Mouse (Mus musculus): ENCODE results near the gene Ica1. TPM values are rescaled to one million over a fixed set of nuclear protein-coding genes. Genes with fewer than 3 reads are reported as not detected.

The Ica1 gene
- polyA plus RNA-seq, 1 experiment from 2014 or later: 5.3 TPM

DNA sequence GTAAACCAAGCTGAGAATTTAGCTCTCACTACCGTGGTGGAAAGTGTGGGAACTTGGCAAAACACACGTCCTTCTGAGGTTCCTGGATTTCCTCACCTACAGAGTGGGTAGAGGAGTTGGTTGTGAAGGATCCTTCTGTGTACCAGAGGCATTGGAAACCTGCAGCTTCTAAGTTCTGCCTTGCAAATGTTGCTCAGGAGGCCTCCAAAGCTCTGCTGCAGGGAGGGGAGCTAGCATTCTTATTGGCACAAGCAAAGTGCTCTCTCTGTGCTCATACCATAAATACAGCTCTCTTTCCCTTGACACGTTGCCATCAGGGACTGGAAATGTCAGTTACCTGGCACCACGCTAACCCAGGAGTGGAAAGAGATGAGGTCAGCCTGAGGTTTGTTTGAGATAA, 139.4 kb downstream of the Ica1 start:
- Histone ChIP-seq H3K27ac (replicated peaks) (no peak overlapping the region), H3K4me3 (replicated peaks) (no peak overlapping the region), H3K36me3 (replicated peaks) (no peaks in the 10 kb centered on the region), H3K4me1 (replicated peaks) (no peaks in the 10 kb centered on the region), H3K9ac (no peak overlapping the region), H3K9me3 (replicated peaks) (no peaks in the 10 kb centered on the region), H3K4me2 (no peak overlapping the region), H3K27me3 (no peaks in the 10 kb centered on the region)
- no peak for ATAC-seq (ENCODE audit: insufficient read depth)
- WGBS (ENCODE audit: insufficient replicate concordance): 51% methylated on average over 4 of the region's 4 CpGs

DNA sequence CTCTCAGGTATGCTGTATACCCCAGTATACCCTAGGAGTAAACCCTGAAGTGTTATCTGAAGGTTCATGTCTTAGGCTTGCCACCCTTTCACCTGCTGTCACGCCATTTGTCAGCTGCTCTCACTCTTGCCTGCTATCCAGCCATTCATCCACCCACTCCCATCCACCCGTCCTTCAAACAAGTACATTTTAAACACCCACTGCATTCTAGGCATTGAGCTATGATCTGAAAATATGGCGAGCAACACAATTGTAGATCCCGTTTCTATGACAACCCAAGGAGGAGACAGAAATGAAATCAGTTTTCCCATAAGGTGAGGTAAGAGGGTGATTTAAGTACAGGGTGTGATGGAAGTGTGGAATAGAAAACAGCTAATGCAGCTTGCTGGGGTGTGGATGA, 140.2 kb downstream of the Ica1 start:
- no peak overlapping the region for H3K4me3 ChIP-seq (replicated peaks)
- H3K9me3 ChIP-seq (replicated peaks): no peaks in the 10 kb centered on the region
- no peak overlapping the region for H3K9ac ChIP-seq
- no peak overlapping the region for H3K4me2 ChIP-seq
- H3K36me3 ChIP-seq (replicated peaks): no peaks in the 10 kb centered on the region
- H3K27ac ChIP-seq (replicated peaks): no peak overlapping the region
- ATAC-seq (ENCODE audit: insufficient read depth): no peak
- WGBS (ENCODE audit: insufficient replicate concordance): 63% methylated on average over 4 of the region's 4 CpGs
- no peaks in the 10 kb centered on the region for H3K27me3 ChIP-seq
- H3K4me1 ChIP-seq (replicated peaks): no peaks in the 10 kb centered on the region

DNA sequence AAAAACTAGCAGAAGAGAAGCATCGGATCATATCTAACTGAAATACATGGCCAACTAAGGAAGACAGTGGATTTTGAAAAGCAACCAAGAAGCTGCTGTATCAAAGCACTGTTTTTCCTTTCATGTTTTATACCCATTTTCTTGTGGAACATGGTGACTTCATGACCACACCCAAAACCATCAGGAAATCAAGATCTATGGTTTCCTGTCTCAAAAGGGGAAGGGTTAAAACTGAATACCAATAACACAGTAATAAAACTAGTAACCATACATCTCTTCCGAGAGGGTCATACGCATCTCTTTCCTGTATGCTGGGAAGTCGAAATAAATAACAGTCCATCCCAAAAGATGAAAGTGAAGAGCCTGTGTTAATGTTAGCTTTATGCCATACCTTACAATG, 145.6 kb downstream of the Ica1 start:
- Histone ChIP-seq H3K9ac (no peak overlapping the region), H3K4me3 (replicated peaks) (no peak overlapping the region), H3K4me2 (no peak overlapping the region), H3K27me3 (no peaks in the 10 kb centered on the region), H3K9me3 (replicated peaks) (no peaks in the 10 kb centered on the region), H3K4me1 (replicated peaks) (peaks cover 6% of the 10 kb centered on the region; the same call in 1 of the 2 replicates), H3K27ac (replicated peaks) (no peak overlapping the region), H3K36me3 (replicated peaks) (no peaks in the 10 kb centered on the region)
- no peak for ATAC-seq (ENCODE audit: insufficient read depth)
- WGBS (ENCODE audit: insufficient replicate concordance): 55% methylated on average over 4 of the region's 4 CpGs

DNA sequence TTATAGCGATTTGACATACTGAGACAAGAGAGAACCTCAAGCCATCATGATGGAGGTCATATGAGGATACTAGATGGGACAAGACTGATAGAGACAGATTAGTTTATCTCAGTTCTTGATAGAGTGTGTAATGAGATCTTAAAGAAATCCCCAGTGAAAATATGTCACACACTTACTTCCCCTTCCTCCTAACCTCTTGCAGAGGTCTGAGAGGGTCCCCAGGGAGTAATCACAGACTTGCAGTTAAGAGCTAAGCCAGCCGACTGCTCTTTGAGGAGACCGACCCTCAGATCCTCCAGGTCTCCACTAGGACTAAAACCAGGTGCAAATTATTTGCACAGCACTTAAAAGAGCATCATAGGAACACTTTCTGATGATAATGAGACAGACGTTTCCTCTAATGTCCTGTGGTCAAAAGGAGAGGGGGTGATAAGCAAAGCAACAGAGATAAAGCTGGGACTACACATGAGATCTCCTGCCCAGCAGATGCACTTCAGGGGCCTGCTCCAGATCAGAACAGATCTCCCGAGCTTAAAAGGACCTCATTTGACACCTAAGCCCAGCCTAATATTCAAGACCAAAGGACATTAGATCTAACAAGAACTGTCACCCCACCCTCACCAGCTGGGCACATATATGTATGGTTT, 146.2 kb downstream of the Ica1 start:
- ATAC-seq (ENCODE audit: insufficient read depth): no peak
- Histone ChIP-seq H3K36me3 (replicated peaks) (no peaks in the 10 kb centered on the region), H3K4me3 (replicated peaks) (no peak overlapping the region), H3K27me3 (no peaks in the 10 kb centered on the region), H3K4me2 (no peak overlapping the region), H3K9me3 (replicated peaks) (no peaks in the 10 kb centered on the region), H3K9ac (no peak overlapping the region), H3K27ac (replicated peaks) (no peak overlapping the region), H3K4me1 (replicated peaks) (peaks cover 6% of the 10 kb centered on the region; the same call in 1 of the 2 replicates)
- 25% methylated on average over 5 of the region's 5 CpGs for WGBS (ENCODE audit: insufficient replicate concordance)

DNA sequence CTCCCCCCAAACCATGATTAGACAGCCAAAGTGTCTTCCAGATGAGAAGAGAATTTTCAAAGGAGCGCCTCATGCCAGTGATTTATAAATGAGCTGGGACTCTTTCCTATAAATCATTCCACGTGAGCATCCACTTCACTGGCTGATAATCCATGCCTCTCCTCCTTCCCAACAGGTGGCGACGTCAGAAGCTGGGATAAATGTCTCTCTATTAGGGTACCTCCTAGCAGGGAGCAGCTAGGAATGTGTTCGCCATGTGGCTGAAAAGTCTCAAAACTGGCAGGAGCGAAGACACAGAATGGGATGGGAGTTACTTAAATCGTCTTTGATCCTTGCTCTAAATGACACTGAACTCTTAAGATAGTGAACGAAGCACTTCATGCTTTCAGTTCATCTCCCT, 146.9 kb downstream of the Ica1 start:
- no peak overlapping the region for H3K4me3 ChIP-seq (replicated peaks)
- WGBS (ENCODE audit: insufficient replicate concordance): 75% methylated on average over 8 of the region's 8 CpGs
- H3K4me1 ChIP-seq (replicated peaks): peaks cover 6% of the 10 kb centered on the region; the same call in 1 of the 2 replicates
- no peak for ATAC-seq (ENCODE audit: insufficient read depth)
- no peaks in the 10 kb centered on the region for H3K27me3 ChIP-seq
- H3K9ac ChIP-seq: no peak overlapping the region
- no peaks in the 10 kb centered on the region for H3K9me3 ChIP-seq (replicated peaks)
- H3K4me2 ChIP-seq: no peak overlapping the region
- H3K27ac ChIP-seq (replicated peaks): no peak overlapping the region
- no peaks in the 10 kb centered on the region for H3K36me3 ChIP-seq (replicated peaks)

DNA sequence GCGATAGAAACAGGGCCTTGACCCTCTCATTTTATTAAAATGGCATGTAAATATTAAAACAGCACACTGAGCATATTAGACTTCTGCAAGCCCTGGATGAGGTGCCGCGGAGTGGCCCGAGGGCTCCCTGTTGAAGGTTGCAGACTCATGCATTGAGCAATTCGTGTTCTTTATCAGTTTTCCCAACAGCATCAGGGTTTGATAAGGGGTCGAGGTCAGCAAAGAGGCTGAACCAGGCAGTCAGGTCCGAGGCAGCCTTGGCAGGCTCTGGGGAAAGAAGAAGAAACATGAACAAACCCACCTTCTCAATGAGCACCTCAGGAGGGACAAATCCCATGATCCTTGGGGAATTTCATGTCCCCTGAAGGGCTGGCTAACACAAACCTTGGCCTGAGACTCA, 147.8 kb downstream of the Ica1 start:
- Histone ChIP-seq H3K4me3 (replicated peaks) (no peak overlapping the region), H3K9me3 (replicated peaks) (no peaks in the 10 kb centered on the region), H3K27ac (replicated peaks) (no peak overlapping the region), H3K36me3 (replicated peaks) (no peaks in the 10 kb centered on the region), H3K9ac (no peak overlapping the region), H3K4me2 (no peak overlapping the region), H3K4me1 (replicated peaks) (peaks cover 6% of the 10 kb centered on the region; the same call in 1 of the 2 replicates), H3K27me3 (no peaks in the 10 kb centered on the region)
- ATAC-seq (ENCODE audit: insufficient read depth): no peak
- WGBS (ENCODE audit: insufficient replicate concordance): 33% methylated on average over 7 of the region's 7 CpGs

DNA sequence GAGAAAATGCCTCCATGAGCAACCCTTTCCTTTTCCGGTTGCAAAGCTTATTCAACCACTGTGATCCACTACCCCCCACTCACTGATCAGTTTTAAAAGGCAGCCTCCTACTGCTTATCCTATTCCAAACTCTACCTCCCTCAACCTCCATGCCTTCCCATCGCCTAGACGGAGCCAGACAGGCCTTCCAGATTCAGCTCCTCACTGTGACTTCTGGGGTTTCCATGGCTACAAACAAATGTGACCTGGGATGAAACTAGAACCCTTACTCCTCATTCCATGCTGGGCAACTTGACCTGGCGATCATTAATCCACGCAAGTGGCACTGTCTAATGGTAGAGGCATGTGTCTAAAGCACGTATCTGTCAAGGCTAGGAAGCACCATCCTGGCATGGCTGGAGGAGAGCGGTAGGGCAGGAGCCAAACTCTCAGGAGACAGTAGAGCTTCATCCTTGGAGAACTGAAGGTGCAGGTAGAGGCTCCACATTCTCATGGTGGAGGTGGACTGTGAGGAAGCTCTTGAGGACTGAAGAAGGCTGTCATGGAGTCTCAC, 149.5 kb downstream of the Ica1 start:
- WGBS (ENCODE audit: insufficient replicate concordance): 72% methylated on average over 7 of the region's 7 CpGs
- H3K4me1 ChIP-seq (replicated peaks): peaks cover 6% of the 10 kb centered on the region; the same call in 1 of the 2 replicates
- H3K36me3 ChIP-seq (replicated peaks): no peaks in the 10 kb centered on the region
- H3K27me3 ChIP-seq: no peaks in the 10 kb centered on the region
- no peak overlapping the region for H3K9ac ChIP-seq
- H3K27ac ChIP-seq (replicated peaks): no peak overlapping the region
- H3K4me2 ChIP-seq: no peak overlapping the region
- H3K4me3 ChIP-seq (replicated peaks): no peak overlapping the region
- ATAC-seq (ENCODE audit: insufficient read depth): no peak
- no peaks in the 10 kb centered on the region for H3K9me3 ChIP-seq (replicated peaks)

DNA sequence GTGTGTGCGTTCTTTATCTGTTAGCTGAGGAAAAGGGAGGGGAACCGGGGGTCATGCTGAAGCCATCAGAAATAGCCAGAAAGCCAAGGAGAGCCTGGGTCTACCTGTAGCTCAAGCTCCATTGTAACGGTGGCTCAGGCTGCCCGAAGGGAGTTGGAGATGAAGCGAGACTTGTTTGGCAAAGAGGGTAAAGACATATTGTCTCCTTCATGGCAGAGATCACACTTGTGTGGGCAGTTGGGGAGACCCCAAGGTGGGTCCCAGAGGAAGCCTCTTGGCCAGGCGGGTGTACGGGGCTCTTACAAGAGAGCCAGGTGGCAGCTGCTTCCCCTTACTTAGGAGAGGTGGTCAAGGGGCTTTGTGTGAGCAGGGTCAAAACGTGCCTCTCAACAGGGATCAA, 150.1 kb downstream of the Ica1 start:
- no peak for ATAC-seq (ENCODE audit: insufficient read depth)
- Histone ChIP-seq H3K4me1 (replicated peaks) (peaks cover 6% of the 10 kb centered on the region; the same call in 1 of the 2 replicates), H3K9ac (no peak overlapping the region), H3K4me2 (no peak overlapping the region), H3K36me3 (replicated peaks) (no peaks in the 10 kb centered on the region), H3K27me3 (no peaks in the 10 kb centered on the region), H3K4me3 (replicated peaks) (no peak overlapping the region), H3K27ac (replicated peaks) (no peak overlapping the region), H3K9me3 (replicated peaks) (no peaks in the 10 kb centered on the region)
- 67% methylated on average over 8 of the region's 8 CpGs for WGBS (ENCODE audit: insufficient replicate concordance)

DNA sequence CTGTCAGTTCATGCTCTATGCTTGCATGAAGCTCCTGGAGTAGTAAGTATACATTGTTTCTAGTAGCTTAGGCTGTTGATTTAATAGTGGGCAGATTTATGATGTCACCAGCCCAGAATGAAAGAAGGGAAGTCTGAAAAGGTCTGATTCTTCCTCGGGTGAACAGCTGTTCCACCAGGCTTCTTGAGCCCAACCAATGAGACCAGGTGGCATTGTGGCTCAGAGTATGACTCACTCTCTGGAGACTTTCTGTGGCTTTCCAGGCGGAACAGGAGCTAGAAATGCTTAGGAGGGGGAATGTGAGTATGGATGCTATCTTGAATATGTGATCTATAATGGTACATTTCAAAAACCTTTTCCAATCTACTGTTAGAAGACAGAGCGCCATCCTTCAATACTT, 155.2 kb downstream of the Ica1 start:
- Histone ChIP-seq H3K36me3 (replicated peaks) (no peaks in the 10 kb centered on the region), H3K4me1 (replicated peaks) (no peaks in the 10 kb centered on the region), H3K4me2 (no peak overlapping the region), H3K4me3 (replicated peaks) (no peak overlapping the region), H3K9me3 (replicated peaks) (no peaks in the 10 kb centered on the region), H3K27ac (replicated peaks) (no peak overlapping the region), H3K27me3 (no peaks in the 10 kb centered on the region), H3K9ac (no peak overlapping the region)
- 50% methylated on average over 3 of the region's 3 CpGs for WGBS (ENCODE audit: insufficient replicate concordance)
- no peak for ATAC-seq (ENCODE audit: insufficient read depth)

DNA sequence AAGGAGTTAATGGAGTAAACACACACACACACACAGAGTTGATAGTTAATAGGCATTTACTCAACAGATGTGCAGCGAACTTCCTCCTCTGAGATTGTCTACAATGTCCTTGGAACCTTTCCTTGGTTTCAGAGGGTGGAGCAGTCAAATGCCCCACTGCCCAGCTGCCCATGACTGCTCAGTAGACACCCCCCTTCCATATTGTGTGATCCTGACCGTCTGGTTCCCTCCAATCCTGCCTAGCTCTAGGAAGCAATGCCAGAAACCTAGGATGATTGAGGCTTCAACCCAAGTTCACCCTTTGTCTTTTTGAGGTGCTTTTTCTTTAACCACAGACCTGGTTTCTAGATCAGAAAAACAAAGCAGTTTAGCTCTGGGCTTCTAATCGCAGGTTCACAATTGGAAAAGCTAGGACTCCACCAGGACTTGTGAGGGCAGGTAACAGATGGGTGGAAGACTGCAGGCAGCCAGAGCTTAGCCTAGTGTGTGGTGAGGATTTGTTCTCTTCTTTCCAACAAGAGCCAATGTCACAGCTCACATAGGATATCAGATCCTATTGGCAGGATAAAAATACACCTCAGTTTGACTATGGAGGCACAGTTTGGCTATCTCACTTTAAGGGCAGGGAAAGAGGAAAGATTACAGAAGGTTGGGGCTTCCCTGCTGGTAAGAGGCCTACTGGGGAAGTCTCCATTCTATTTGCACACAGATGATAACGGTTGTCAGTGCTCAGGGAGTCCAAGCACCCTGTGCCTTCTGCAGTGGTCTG, 158.5 kb downstream of the Ica1 start:
- no peaks in the 10 kb centered on the region for H3K4me1 ChIP-seq (replicated peaks)
- no peak for ATAC-seq (ENCODE audit: insufficient read depth)
- H3K4me3 ChIP-seq (replicated peaks): no peak overlapping the region
- 44% methylated on average over 4 of the region's 4 CpGs for WGBS (ENCODE audit: insufficient replicate concordance)
- no peak overlapping the region for H3K9ac ChIP-seq
- no peak overlapping the region for H3K4me2 ChIP-seq
- no peak overlapping the region for H3K27ac ChIP-seq (replicated peaks)
- H3K36me3 ChIP-seq (replicated peaks): no peaks in the 10 kb centered on the region
- H3K27me3 ChIP-seq: no peaks in the 10 kb centered on the region
- H3K9me3 ChIP-seq (replicated peaks): no peaks in the 10 kb centered on the region

DNA sequence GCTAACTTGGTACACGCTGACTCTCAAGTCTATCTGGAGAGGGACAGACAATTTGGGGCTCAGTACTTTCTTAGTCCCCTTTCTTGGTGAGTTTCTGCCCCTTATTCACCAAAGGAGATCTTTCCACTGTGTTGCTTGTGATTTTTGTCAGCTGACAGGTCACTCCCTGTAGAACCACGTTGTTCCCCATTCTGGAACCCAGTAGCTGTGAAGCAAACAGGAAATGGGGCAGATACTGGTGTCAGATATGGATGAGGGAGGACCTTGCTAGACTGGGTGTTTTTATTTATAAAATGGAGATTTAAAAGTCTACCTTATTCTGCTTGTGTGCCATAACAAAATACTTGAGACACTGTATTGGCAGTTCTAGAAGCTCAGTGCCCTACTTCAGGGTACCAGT, 160.9 kb downstream of the Ica1 start:
- Histone ChIP-seq H3K4me1 (replicated peaks) (no peaks in the 10 kb centered on the region), H3K36me3 (replicated peaks) (no peaks in the 10 kb centered on the region), H3K9me3 (replicated peaks) (no peaks in the 10 kb centered on the region), H3K27ac (replicated peaks) (no peak overlapping the region), H3K9ac (no peak overlapping the region), H3K4me3 (replicated peaks) (no peak overlapping the region), H3K4me2 (no peak overlapping the region), H3K27me3 (no peaks in the 10 kb centered on the region)
- WGBS (ENCODE audit: insufficient replicate concordance): 36% methylated on average over 2 of the region's 2 CpGs
- no peak for ATAC-seq (ENCODE audit: insufficient read depth)
